Mouse (Mus musculus) midbrain, embryonic 11.5 days (tissue): Measurements from ENCODE around the gene Gpr135. TPM values are rescaled to one million over a fixed set of nuclear protein-coding genes. Genes with fewer than 3 reads are reported as not detected.

ENCODE experiments used
- ATAC-seq: fragments of 200-750 bp; cut with Nextera tagmentation; 2 replicates; pipeline ENCODE4 v1.8.0; 2017; ENCODE audit warnings: moderate TSS enrichment, moderate library complexity; ENCODE audit not compliant: low FRiP score
- DNase-seq: peaks from one replicate; pipeline ENCODE4 v3.0.0; 2015; ENCODE audit warnings: low spot score; ENCODE audit errors: missing footprints
- H3K27ac ChIP-seq: fragments of 300-500 bp; sonication (generic); 2 replicates; pipeline ENCODE4 v1.5.1; 2014; ENCODE audit warnings: low read depth, low read length
- H3K27me3 ChIP-seq: fragments of 300-500 bp; sonication (generic); 2 replicates; pipeline ENCODE4 v1.6.1; 2014; ENCODE audit warnings: mild to moderate bottlenecking, low read length, moderate library complexity, mixed read lengths; ENCODE audit not compliant: control insufficient read depth, insufficient read depth
- H3K36me3 ChIP-seq: fragments of 300-500 bp; sonication (generic); 2 replicates; pipeline ENCODE4 v1.6.1; 2014; ENCODE audit warnings: mild to moderate bottlenecking, low read length, moderate library complexity, mixed read lengths; ENCODE audit not compliant: control insufficient read depth, insufficient read depth
- H3K4me1 ChIP-seq: fragments of 300-500 bp; sonication (generic); 2 replicates; pipeline ENCODE4 v1.6.1; 2014; ENCODE audit warnings: low read length; ENCODE audit not compliant: control insufficient read depth, insufficient read depth
- H3K4me2 ChIP-seq: fragments of 300-500 bp; sonication (generic); 2 replicates; pipeline ENCODE4 v1.6.1; 2014; ENCODE audit warnings: mild to moderate bottlenecking, moderate library complexity
- H3K4me3 ChIP-seq: fragments of 300-500 bp; sonication (generic); 2 replicates; pipeline ENCODE4 v1.5.1; 2014; ENCODE audit warnings: low read depth, low read length
- H3K9ac ChIP-seq: fragments of 300-500 bp; sonication (generic); 2 replicates; pipeline ENCODE4 v1.6.1; 2014; ENCODE audit warnings: low read length
- H3K9me3 ChIP-seq: fragments of 300-500 bp; sonication (generic); 2 replicates; pipeline ENCODE4 v1.6.1; 2016; ENCODE audit warnings: low read length; ENCODE audit not compliant: control insufficient read depth
- WGBS: fragments of 180-500 bp; shearing (Covaris S2); extraction: QIAGEN DNeasy Blood & Tissue Kit; methylation state at CpG from one replicate; pipeline ENCODE4 v1.1.7; 2014; 5-methylcytosine and 5-hydroxymethylcytosine counted together
- polyA plus RNA-seq: library from polyadenylated mRNA; unstranded; fragments of >200 nt; fragmentation: Nextera tagmentation; extraction: Ambion mirVana; gene quantifications from 2 replicates; pipeline ENCODE4 v1.2.1, GENCODE M21; 2014

Gene Gpr135
- 0.57 and 1.2 TPM in 2 replicates for polyA plus RNA-seq

DNA sequence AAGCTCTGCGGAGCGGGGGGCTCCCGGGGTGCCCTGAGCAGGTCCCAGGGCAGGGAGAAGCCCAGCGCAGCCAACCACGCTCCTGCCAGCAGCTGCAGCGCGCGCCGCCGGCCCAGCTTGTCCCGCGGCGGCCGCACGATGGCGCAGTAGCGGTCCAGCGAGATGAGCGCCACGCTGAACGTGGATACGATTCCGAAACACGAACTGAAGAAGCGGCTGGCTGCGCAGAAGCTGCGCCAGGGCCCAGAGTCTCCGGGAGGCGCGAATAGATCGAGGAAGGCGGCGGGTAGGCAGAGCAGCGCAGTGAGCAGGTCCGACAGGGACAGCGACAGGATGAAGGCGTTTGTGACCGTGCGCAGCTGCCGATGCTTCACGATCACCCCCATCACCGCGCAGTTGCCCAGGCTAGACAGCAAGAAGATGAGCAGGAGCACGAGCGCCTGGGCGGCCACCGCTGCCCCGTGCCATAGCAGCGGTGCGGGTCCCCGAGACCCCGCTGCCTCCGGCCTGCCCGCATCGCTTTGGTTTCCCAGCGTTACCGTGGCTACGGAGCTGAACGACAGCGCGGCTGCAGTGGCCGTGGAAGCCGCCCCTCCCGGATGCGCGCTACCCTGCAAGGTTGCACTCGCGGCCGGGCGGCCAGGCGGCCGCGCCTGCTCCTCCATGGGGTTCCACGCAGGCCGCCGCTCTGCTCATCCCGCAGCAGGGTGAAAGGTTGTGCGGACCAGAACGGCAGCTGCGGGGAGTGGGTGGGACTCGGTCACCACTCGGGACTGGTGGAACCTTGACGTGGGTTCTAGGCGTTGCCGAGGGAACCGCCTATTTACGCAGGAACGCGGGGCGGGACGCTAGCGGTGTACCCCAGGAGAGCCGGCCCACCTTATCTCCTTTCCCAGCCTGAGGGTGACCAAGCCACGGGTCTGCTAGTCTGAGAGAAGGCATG, at the start of gene Gpr135:
Gene Gpr135, minus strand, starts transcription at position 799 of the 943 bp plus-strand sequence.
- no peaks in the 10 kb centered on the region for H3K36me3 ChIP-seq
- DNase-seq (peak; percentile 99), ATAC-seq (peak; percentile 90)
- H3K4me2 ChIP-seq, result peak within 1 kb of the TSS; percentile 99
- no peaks in the 10 kb centered on the region for H3K9me3 ChIP-seq
- peak within 1 kb of the TSS; percentile 72 for H3K9ac ChIP-seq
- H3K4me1 ChIP-seq, result peaks cover 8% of the 10 kb centered on the region
- under 1% methylated on average over 87 of the region's 94 CpGs for WGBS
- H3K27me3 ChIP-seq, result peaks cover 13% of the 10 kb centered on the region
- H3K4me3 ChIP-seq, result peak within 1 kb of the TSS; percentile 67
- H3K27ac ChIP-seq, result peak within 1 kb of the TSS; percentile 46

DNA sequence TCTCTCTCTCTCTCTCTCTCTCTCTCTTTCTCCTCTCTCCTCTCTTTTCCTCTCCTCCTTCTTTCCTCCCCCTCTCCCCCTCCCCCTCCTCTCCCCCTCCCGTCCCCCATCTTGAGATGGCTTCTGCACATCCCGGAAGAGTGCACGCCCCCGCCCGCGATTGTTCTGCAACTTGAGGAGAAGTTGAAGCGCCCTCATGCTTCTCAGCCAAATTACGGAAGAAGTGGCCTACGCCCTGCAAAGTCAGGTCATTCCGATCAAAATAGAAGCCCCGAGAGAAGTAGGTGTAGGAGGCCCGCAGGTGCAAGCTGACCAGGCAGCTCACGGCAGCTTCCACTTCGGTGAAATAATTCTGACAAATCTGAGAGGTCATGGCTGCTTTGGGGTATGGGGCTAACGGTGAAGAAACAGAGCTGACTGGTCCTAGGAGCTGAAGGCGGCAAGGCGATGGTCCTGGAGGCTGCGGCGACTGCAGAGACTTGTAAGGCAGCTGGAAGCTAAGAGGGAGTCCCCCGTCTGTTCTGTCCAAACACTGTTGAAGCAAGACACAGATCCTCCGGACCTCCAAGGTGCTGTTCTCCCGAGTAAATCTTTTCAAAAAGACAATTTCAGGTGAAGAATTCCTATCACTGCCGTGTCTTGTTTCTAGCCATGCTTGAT, 44.9 kb upstream of the Gpr135 start:
- 83% methylated on average over 17 of the region's 23 CpGs for WGBS
- no peak overlapping the region for H3K4me3 ChIP-seq
- no peaks in the 10 kb centered on the region for H3K36me3 ChIP-seq
- no peak overlapping the region for H3K27ac ChIP-seq
- ATAC-seq (no peak), DNase-seq (no peak)
- H3K4me2 ChIP-seq, result no peak overlapping the region
- H3K4me1 ChIP-seq, result no peaks in the 10 kb centered on the region
- H3K9ac ChIP-seq, result no peak overlapping the region
- H3K27me3 ChIP-seq, result no peaks in the 10 kb centered on the region
- no peaks in the 10 kb centered on the region for H3K9me3 ChIP-seq

- Histone ChIP-seq H3K9ac (no peak overlapping the region), H3K36me3 (no peaks in the 10 kb centered on the region), H3K27ac (no peak overlapping the region), H3K4me3 (no peak overlapping the region), H3K27me3 (no peaks in the 10 kb centered on the region), H3K4me2 (no peak overlapping the region), H3K9me3 (no peaks in the 10 kb centered on the region), H3K4me1 (no peaks in the 10 kb centered on the region)
- ATAC-seq, result no peak
- WGBS, result 84% methylated on average over 6 of the region's 6 CpGs
- no peak for DNase-seq
These were observed 44.2 kb upstream of the Gpr135 start for GRCm38 (mm10) chr12:72115126-72115525.

- H3K27me3 ChIP-seq, result no peaks in the 10 kb centered on the region
- no peak overlapping the region for H3K4me3 ChIP-seq
- no peak overlapping the region; the same call in 1 of the 2 replicates for H3K9ac ChIP-seq
- DNase-seq (peak; percentile 93), ATAC-seq (peak; percentile 65; the same call in 1 of the 2 replicates)
- H3K4me2 ChIP-seq, result no peak overlapping the region
- H3K4me1 ChIP-seq, result no peaks in the 10 kb centered on the region; the same call in 1 of the 2 replicates
- no peak overlapping the region for H3K27ac ChIP-seq
- no peaks in the 10 kb centered on the region for H3K36me3 ChIP-seq
- H3K9me3 ChIP-seq, result no peaks in the 10 kb centered on the region
- 39% methylated on average over 14 of the region's 14 CpGs for WGBS
These were observed 33.8 kb upstream of the Gpr135 start for GRCm38 (mm10) chr12:72104525-72105281.

DNA sequence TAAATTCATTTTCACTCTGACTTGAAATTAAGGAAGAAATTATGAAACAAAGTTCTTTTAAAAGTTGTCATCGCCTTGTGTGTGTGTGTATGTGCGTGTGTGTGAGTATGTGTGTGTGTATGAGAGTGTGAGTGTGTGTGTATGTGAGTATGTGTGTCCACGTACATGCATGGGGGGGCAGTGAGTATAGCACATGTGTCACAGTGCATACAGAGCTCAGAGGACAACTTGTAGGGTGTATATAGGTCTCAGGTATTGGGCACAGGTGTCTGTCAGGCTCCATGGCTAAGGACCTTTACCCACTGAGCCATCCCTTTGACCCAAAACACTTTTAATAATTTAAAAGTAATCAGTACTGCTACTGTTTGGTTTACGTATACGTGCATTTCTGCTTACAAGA, 33.1 kb upstream of the Gpr135 start:
- ATAC-seq, result no peak

DNA sequence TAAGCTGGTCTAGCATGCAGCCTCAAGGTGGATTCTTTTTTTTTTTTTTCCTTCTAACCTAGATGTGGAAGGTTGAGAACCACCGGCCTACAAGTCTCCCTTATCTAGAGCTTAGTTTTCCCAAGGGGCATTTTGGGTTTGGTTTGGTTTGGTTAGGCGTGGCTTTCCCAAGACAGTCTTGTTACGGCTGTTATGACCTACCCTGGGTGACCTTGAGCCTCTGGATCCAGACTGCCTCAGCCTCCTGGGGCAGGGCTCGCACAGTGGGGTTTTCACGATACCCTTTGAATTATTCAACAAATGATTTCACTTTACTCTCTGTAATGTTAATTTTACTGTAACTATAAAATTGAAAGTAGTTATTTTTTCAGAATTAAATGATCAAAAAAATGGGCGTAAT, 31.9 kb upstream of the Gpr135 start:
- Histone ChIP-seq H3K4me2 (no peak overlapping the region), H3K4me1 (no peaks in the 10 kb centered on the region; the same call in 1 of the 2 replicates), H3K27me3 (no peaks in the 10 kb centered on the region), H3K9me3 (no peaks in the 10 kb centered on the region), H3K4me3 (no peak overlapping the region), H3K27ac (no peak overlapping the region), H3K36me3 (peaks cover 4% of the 10 kb centered on the region; the same call in 1 of the 2 replicates), H3K9ac (no peak overlapping the region)
- 87% methylated on average over 6 of the region's 6 CpGs for WGBS
- ATAC-seq, result no peak
- DNase-seq, result no peak

More for the DNA sequence above, 33.1 kb upstream of the Gpr135 start:
- Histone ChIP-seq H3K4me2 (no peak overlapping the region), H3K27me3 (no peaks in the 10 kb centered on the region), H3K9ac (no peak overlapping the region), H3K4me3 (no peak overlapping the region), H3K4me1 (no peaks in the 10 kb centered on the region; the same call in 1 of the 2 replicates), H3K9me3 (no peaks in the 10 kb centered on the region), H3K36me3 (no peaks in the 10 kb centered on the region), H3K27ac (no peak overlapping the region)
- DNase-seq, result no peak
- WGBS, result 84% methylated on average over 5 of the region's 5 CpGs

- DNase-seq (peak; percentile 60), ATAC-seq (no peak)
- Histone ChIP-seq H3K4me2 (no peak overlapping the region), H3K36me3 (peaks cover 17% of the 10 kb centered on the region; the same call in 1 of the 2 replicates), H3K9ac (no peak overlapping the region), H3K9me3 (no peaks in the 10 kb centered on the region), H3K27me3 (no peaks in the 10 kb centered on the region), H3K27ac (no peak overlapping the region), H3K4me3 (no peak overlapping the region), H3K4me1 (no peaks in the 10 kb centered on the region)
- WGBS, result 93% methylated on average over 8 of the region's 8 CpGs
These were observed 26.0 kb upstream of the Gpr135 start for GRCm38 (mm10) chr12:72096966-72097365.

DNA sequence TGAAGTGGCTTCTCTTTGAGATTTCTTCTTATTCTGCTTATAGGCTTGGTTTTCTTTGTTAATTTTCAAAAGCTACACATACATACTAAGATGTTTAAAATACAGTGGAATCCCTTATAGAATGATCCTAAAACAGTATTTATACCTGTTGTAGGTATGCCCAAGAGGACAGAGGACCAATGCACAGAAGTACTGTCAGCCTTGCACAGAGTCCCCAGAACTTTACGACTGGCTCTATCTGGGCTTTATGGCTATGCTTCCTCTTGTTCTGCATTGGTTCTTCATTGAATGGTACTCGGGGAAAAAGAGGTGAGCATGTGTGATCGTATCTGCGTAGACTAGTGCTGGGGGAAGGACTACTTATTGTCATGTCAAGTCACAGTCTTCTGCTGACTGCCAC, 18.9 kb upstream of the Gpr135 start:
- H3K9ac ChIP-seq, result no peak overlapping the region
- no peak for ATAC-seq
- H3K4me1 ChIP-seq, result peaks cover 13% of the 10 kb centered on the region
- H3K9me3 ChIP-seq, result no peaks in the 10 kb centered on the region
- no peak overlapping the region for H3K27ac ChIP-seq
- H3K4me2 ChIP-seq, result no peak overlapping the region
- H3K4me3 ChIP-seq, result no peak overlapping the region
- peak; percentile 68 for DNase-seq
- H3K36me3 ChIP-seq, result no peaks in the 10 kb centered on the region; the same call in 1 of the 2 replicates
- H3K27me3 ChIP-seq, result no peaks in the 10 kb centered on the region
- 95% methylated on average over 4 of the region's 4 CpGs for WGBS
